Mouse (Mus musculus) adrenal gland, adult (tissue): Measurements from ENCODE around the gene Iqcd.

Experiments used
- DNase-seq, 2 experiments: peaks; one replicate each; pipeline ENCODE4 v3.0.0; 2022 to 2023; ENCODE audit warnings: low spot score in 1 of 2; ENCODE audit not compliant: inconsistent age in 2 of 2

The Iqcd gene

GRCm38 (mm10) chr5:120624427-120624826 lies 35.6 kb downstream of the Iqcd start:
- DNase-seq: no peak

- DNase-seq: no peak
Observed at GRCm38 (mm10) chr5:120626399-120626798, 37.6 kb downstream of the Iqcd start.

DNA sequence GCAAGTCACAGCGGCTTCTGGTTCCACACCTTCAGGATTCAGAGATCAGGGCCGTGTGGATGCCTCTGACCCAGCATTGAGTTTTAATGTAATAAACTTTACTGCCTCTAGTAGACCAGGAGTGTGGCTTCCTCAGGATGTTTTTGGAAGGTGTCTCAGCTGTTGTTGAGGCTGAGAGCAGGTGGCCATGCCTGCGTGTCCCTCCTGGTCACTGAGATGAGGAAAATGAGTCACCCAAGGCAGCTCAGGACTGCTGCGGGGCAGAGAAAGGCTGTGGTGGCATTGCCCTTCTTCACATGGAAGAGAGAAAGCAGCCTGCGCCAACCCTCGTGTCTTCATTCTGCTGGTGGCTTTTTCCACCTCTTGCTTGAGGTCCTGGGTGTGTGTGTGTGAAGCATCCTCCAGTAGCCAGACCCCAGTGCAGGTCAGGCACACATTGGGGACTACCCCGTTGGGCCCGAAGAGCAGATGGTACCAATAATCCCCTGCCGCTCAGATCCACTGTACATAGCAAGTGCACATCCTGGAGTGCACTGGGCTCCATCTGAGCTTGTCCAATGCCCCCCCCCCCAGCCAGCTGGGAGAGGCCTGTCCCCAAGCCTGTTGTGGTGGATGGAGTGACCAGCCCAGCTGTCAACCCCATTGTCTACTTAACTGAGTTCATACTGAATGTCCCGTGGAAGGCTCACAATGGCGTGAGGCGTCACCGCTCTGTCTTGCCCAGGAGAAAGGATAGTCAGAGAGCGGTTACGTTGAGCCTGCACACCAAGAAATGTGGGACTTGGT lies 38.9 kb downstream of the Iqcd start:
- no peak for DNase-seq

DNA sequence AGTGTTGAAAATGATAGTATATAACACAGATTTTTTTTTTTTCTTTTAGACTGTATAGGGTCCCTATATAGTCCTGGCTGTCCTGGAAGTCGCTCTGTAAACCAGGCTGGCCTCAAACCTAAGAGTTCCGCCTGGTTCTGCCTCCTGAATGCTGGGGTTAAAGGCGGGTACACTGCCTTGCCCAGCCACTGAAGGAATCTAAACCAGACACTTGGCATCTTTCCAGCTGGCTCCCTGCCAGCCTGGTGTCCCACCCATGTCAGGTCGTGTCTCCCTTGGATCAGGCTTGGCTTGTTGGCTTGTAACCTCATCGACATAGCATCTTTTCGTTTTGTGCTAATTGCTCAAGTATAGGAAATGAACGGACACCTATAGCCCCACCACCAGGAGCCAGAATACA lies 39.8 kb downstream of the Iqcd start:
- peak in 1 of 2 experiments; percentile 65 for DNase-seq

- peak in 1 of 2 experiments; percentile 80 for DNase-seq
Observed at GRCm38 (mm10) chr5:120631128-120631527, 42.3 kb downstream of the Iqcd start.

GRCm38 (mm10) chr5:120631892-120632291 lies 43.1 kb downstream of the Iqcd start:
- DNase-seq: no peak

DNA sequence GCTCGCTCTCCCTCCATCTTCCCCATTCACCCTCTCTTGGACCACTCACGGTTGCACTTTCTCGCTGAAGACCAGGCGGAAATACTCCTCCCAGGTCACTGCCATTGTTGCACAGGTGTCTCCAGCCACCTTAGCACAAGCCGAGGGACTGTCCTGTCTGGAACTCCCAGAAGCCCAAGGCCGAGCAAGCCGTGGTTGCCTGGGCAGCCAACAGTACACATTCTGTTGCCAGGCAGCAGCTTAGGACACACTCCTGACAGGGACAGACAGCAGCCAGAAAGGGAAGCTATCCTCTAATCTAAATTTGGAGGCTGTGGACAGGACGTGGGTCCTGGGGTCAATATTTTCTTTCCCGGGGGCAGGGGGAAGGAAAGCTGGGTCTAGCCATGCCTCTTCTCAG lies 45.3 kb downstream of the Iqcd start, which contains the start of gene Cfap73:
Gene Cfap73, minus strand, starts transcription at position 105 of the 400 bp plus-strand sequence.
- peak; percentile 57 to 78 for DNase-seq

GRCm38 (mm10) chr5:120634860-120635259 lies 46.0 kb downstream of the Iqcd start:
- DNase-seq: peak in 1 of 2 experiments; percentile 31

DNA sequence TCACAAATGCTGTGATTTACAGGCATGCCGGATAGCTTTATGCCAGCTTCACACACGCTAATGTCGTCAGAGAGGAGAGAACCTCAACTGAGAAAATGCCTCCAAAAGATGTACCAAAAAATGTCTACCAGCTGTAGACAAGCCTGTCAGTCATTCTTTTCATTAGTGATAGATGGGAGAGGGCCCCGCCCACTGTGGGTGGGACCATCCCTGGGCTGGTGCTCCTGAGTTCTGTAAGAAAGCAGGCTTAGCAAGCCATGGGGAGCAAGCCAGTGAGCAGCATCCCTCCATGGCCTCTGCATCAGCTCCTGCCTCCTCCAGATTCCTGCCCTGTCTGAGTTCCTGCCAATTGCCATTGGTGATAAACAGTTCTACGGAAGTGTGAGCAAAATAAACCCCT lies 46.8 kb downstream of the Iqcd start:
- no peak for DNase-seq

DNA sequence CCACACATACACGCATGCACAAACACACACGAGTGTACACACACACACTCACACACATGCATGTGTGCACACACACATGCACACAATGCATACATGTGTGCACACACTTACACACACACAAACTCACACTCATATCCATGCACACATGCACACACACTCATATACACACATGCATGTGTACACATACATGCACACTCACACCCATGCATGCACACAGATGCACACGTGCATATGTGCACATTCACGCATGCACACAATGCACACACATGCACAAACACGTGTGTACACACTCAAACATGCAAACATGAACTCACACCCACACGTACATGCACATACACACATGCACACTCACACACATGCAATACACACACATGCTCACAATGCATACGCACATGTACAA lies 51.3 kb downstream of the Iqcd start:
- no peak for DNase-seq

- DNase-seq: peak; percentile 79 to 91
Observed at GRCm38 (mm10) chr5:120643365-120644085, 54.7 kb downstream of the Iqcd start.

- peak; percentile 86 to 93 for DNase-seq
Observed at GRCm38 (mm10) chr5:120644227-120644626, 55.4 kb downstream of the Iqcd start.

DNA sequence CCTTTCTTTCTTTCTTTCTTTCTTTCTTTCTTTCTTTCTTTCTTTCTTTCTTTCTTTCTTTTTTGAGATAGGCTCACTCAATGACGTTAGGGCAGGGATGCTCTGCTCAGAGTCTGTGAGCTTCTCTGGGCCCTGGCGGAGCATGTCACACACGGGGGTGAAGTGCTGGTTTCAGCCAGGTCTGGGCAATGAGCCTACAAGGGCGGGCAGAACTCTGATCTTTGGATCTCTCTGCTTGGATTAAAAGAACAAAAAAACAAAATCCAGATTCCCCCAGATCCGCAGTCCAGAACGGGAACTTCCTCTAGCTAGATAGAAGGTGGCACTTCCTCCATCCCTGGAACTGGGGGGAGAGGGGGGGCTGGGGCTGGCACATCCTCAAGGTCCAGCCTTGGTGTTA lies 57.0 kb downstream of the Iqcd start:
- peak; percentile 60 to 77 for DNase-seq

DNA sequence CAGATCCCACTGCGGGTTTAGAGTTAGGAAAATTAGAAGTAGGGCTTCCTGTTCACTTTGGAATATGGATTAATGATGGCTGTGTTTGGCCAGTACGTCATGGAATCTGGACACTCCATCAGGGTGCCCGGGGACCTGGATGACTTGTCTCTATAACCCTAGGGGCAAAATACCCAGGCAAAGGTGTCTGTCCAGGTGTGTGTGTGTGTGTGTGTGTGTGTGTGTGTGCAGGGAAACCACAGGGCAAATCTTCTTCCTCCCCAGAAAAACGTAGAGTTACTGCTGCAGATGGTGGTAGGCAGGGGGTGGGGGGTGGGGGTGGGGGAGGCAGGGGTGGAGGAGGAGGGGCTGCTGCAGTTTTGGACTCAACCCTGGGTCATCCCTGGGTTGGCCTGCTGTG lies 58.5 kb downstream of the Iqcd start:
- DNase-seq: no peak

DNA sequence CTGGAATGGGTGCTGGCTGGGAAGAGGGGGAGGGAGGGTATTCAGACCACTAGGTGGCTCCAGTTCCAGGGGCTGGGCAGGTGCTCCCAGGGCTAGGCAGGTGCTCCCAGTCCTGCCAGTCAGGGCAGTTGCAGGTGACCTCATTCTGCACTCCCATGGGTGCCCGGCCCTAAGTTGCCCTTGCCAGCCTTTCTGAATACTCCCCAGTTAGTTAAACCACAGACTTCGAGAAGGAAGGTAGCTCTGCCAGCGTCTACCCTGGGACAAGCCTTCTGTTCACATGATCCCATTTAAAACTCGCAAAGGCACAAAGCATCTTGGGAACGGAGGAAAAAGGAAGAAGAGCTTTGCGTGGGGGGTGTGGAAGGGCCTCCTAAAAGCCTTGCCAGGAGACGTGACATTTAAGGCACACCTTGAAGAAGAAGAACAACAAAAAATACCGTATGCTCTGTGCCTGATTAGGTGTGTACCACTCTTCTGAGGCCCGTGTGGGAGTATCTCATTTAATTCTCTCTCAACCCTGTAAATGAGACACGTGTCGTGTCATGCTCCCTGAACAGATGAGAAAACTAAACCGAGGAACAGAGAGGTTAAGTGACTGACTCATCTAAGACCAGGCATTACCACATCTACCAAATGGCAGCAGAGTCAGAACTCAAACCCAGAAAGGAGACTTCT lies 59.1 kb downstream of the Iqcd start:
- DNase-seq: peak in 1 of 2 experiments; percentile 60

DNA sequence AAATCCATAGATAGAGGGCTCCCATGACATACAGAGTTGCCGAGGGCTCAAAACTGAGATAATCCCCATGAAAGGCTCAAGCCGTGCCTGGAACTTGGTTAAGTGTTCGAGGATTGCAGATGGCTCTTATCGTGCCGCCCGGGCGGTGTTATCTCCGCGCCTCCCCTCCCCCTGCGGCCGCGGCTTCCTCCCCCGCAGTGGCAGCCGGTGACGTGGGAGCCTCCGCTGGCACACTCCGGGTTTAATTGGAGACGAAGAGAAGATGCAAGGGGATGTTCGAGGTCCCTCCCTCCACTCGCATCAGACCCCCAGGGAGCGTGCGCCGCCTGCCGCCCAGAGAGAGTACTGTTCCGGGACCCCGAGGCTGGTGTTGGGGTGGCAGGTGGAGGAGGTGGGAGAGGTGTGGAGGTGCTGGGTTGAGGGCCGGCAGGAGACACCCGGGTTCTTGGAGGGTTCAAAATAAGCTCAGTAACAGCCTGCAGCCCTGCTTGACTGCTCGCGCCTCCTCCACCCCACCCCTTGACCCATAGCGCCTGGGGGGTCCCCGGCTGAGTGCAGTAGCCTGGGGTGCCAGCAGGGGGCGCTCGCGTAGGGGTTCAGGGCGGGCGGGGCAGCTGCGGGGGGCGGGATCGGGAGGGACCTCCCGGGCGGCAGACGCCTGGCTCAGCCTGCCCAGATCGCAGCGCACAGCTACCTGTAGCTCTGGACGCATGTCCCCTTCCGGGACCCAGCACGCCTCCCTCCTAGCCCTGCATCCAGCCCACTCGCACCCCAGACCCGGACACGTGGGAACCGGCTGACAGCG lies 60.0 kb downstream of the Iqcd start, which contains the start of gene Rasal1:
Gene Rasal1, plus strand, starts transcription at position 244 of the 805 bp plus-strand sequence.
- DNase-seq: peak; percentile 72 to 90

- no peak for DNase-seq
Observed at GRCm38 (mm10) chr5:120649374-120649933, 60.6 kb downstream of the Iqcd start.

DNA sequence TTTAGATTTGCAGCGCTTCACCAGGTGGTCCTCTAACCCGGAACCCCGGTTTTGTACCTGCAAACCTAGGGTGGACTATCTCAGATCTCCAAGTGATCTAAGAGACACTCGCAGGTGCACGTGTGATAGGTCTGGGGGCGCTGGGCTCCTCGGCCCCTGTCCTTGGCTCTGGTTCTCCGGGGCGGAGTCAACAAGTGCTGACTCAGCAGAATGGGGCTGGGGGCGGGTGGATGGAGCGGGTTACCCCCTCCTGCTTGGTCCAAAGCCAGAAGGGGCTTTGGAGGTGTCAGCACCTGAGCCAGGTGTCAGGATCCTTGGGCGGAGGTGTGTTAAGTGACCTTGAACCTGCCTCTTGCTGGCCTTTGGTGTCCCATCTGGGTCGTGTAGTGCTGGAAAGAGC lies 61.1 kb downstream of the Iqcd start:
- peak in 1 of 2 experiments; percentile 59 for DNase-seq

- DNase-seq: no peak
Observed at GRCm38 (mm10) chr5:120651230-120651629, 62.4 kb downstream of the Iqcd start.

- no peak for DNase-seq
Observed at GRCm38 (mm10) chr5:120652915-120653701, 64.3 kb downstream of the Iqcd start.
